Mouse (Mus musculus) CH12.LX (cell line): ENCODE measurements at regions not wholly inside any gene's neighbourhood (a gene's known extent, or its start where the extent isn't known, plus 50 kb on each side); places are given as distances from the start of the nearest gene placed in this dataset.

Experiments used
- DNase-seq: peaks from one replicate; pipeline ENCODE4 v3.0.0-alpha.2; 2013; ENCODE audit errors: extremely low read depth
- H3K27ac ChIP-seq: 2 replicates; pipeline ENCODE4 v1.5.1; 2012; ENCODE audit warnings: low read depth, mild to moderate bottlenecking, control low read depth, moderate library complexity; ENCODE audit not compliant: insufficient read depth
- H3K27me3 ChIP-seq: replicated peaks from 2 replicates; pipeline ENCODE3; 2012; ENCODE audit warnings: inconsistent platforms
- H3K36me3 ChIP-seq, 2 experiments: replicated peaks in 1 of 2; 2 replicates each; pipeline versions ENCODE3 to v1.6.1; 2012; ENCODE audit warnings: inconsistent platforms in 1 of 2, low read length in 1 of 2, mild to moderate bottlenecking in 1 of 2, mixed read lengths in 1 of 2, moderate library complexity in 1 of 2; ENCODE audit not compliant: control insufficient read depth in 1 of 2, insufficient read depth in 1 of 2
- H3K4me1 ChIP-seq, 2 experiments: 2 replicates each; pipeline ENCODE4 v1.6.1; 2012; ENCODE audit warnings: inconsistent platforms in 1 of 2, moderate library complexity in 1 of 2; ENCODE audit not compliant: insufficient read depth in 2 of 2, control insufficient read depth in 1 of 2
- H3K4me2 ChIP-seq: 2 replicates; pipeline ENCODE4 v1.6.1; 2012; ENCODE audit warnings: low read depth, mild to moderate bottlenecking, control low read depth; ENCODE audit not compliant: poor library complexity, insufficient read depth, severe bottlenecking
- H3K4me3 ChIP-seq, 3 experiments: fragments of 150-350 bp in 1 of 3; sonication (generic) in 1 of 3; replicated peaks in 1 of 3; 2 replicates each; pipeline versions ENCODE3 to v1.5.1; 2011 to 2012; ENCODE audit warnings: low read depth in 2 of 3, low read length in 2 of 3, mild to moderate bottlenecking in 2 of 3, moderate library complexity in 2 of 3, control low read depth in 1 of 3, improper control_type of control experiment in 1 of 3, inconsistent platforms in 1 of 3, mixed read lengths in 1 of 3; ENCODE audit not compliant: poor library complexity in 1 of 3
- H3K79me2 ChIP-seq: replicated peaks from 2 replicates; pipeline ENCODE4 v1.6.1; 2012; ENCODE audit warnings: mild to moderate bottlenecking, moderate library complexity; ENCODE audit not compliant: control insufficient read depth, poor library complexity, insufficient read depth, severe bottlenecking; ENCODE audit errors: extremely low read depth
- H3K9ac ChIP-seq: 2 replicates; pipeline ENCODE4 v1.6.1; 2012; ENCODE audit warnings: low read depth, mild to moderate bottlenecking, control low read depth, moderate library complexity; ENCODE audit not compliant: insufficient read depth
- H3K9me3 ChIP-seq: replicated peaks from 2 replicates; pipeline ENCODE3; 2012; ENCODE audit warnings: low read length, inconsistent platforms, mixed read lengths
- CHD2 ChIP-seq: IDR thresholded peaks from 2 replicates; pipeline ENCODE4 v1.6.1; 2011; ENCODE audit warnings: low read length, improper control_type of control experiment
- CTCF ChIP-seq, 2 experiments: IDR thresholded peaks in 1 of 2; conservative IDR thresholded peaks in 1 of 2; 2 replicates each; pipeline ENCODE4 v1.5.1; 2011 to 2012; ENCODE audit warnings: low read depth in 2 of 2, low read length in 2 of 2, improper control_type of control experiment in 1 of 2, inconsistent platforms in 1 of 2, mild to moderate bottlenecking in 1 of 2, moderate library complexity in 1 of 2
- E2F4 ChIP-seq: IDR thresholded peaks from 2 replicates; pipeline ENCODE4 v1.6.1; 2011; ENCODE audit warnings: low read depth, low read length, improper control_type of control experiment; ENCODE audit not compliant: insufficient replicate concordance
- ELF1 ChIP-seq: IDR thresholded peaks from 2 replicates; pipeline ENCODE4 v1.6.1; 2014; ENCODE audit warnings: low read depth, mild to moderate bottlenecking, inconsistent platforms, low read length, improper control_type of control experiment
- ETS1 ChIP-seq: conservative IDR thresholded peaks from 2 replicates; pipeline ENCODE4 v1.6.1; 2012; ENCODE audit warnings: low read depth, mild to moderate bottlenecking, inconsistent platforms, low read length, improper control_type of control experiment, moderate library complexity
- GABPA ChIP-seq: IDR thresholded peaks from 2 replicates; pipeline ENCODE4 v1.6.1; 2012; ENCODE audit warnings: low read depth, low read length, improper control_type of control experiment, inconsistent platforms; ENCODE audit not compliant: insufficient replicate concordance
- HCFC1 ChIP-seq: IDR thresholded peaks from 2 replicates; pipeline ENCODE4 v1.6.1; 2012; ENCODE audit warnings: low read depth, mild to moderate bottlenecking, inconsistent platforms, low read length, improper control_type of control experiment
- KAT2A ChIP-seq: IDR thresholded peaks from 2 replicates; pipeline ENCODE4 v1.6.1; 2012; ENCODE audit warnings: low read length, improper control_type of control experiment, inconsistent platforms; ENCODE audit not compliant: insufficient replicate concordance
- MAFK ChIP-seq: IDR thresholded peaks from 2 replicates; pipeline ENCODE4 v1.6.1; 2011; ENCODE audit warnings: low read length, improper control_type of control experiment; ENCODE audit not compliant: insufficient replicate concordance
- MAX ChIP-seq: IDR thresholded peaks from 2 replicates; pipeline ENCODE4 v1.6.1; 2011; ENCODE audit warnings: low read length, improper control_type of control experiment
- MAZ ChIP-seq: IDR thresholded peaks from 2 replicates; pipeline ENCODE4 v1.6.1; 2012; ENCODE audit warnings: low read depth, mild to moderate bottlenecking, inconsistent platforms, low read length, improper control_type of control experiment, moderate library complexity
- MXI1 ChIP-seq: IDR thresholded peaks from 2 replicates; pipeline ENCODE4 v1.6.1; 2011; ENCODE audit warnings: mild to moderate bottlenecking, low read depth, low read length, improper control_type of control experiment
- MYC ChIP-seq: IDR thresholded peaks from 2 replicates; pipeline ENCODE4 v1.6.1; 2011; ENCODE audit warnings: low read depth, mild to moderate bottlenecking, improper control_type of control experiment, low read length
- PAX5 ChIP-seq: IDR thresholded peaks from 2 replicates; pipeline ENCODE4 v1.6.1; 2012; ENCODE audit warnings: low read length, inconsistent platforms, mixed read lengths
- POLR2AphosphoS2 ChIP-seq: IDR thresholded peaks from 2 replicates; pipeline ENCODE4 v1.6.1; 2011; ENCODE audit warnings: low read depth, low read length, improper control_type of control experiment
- RCOR1 ChIP-seq: conservative IDR thresholded peaks from 2 replicates; pipeline ENCODE4 v1.6.1; 2012; ENCODE audit warnings: low read depth, mild to moderate bottlenecking, inconsistent platforms, low read length, improper control_type of control experiment
- TCF12 ChIP-seq: IDR thresholded peaks from 2 replicates; pipeline ENCODE4 v1.6.1; 2014; ENCODE audit warnings: low read depth, mild to moderate bottlenecking, inconsistent platforms, low read length, improper control_type of control experiment
- UBTF ChIP-seq: IDR thresholded peaks from 2 replicates; pipeline ENCODE4 v1.6.1; 2012; ENCODE audit warnings: low read depth, mild to moderate bottlenecking, inconsistent platforms, low read length, improper control_type of control experiment, moderate library complexity
- USF1 ChIP-seq: IDR thresholded peaks from 2 replicates; pipeline ENCODE4 v1.6.1; 2014; ENCODE audit warnings: low read depth, mild to moderate bottlenecking, inconsistent platforms, low read length, improper control_type of control experiment
- USF2 ChIP-seq: conservative IDR thresholded peaks from 2 replicates; pipeline ENCODE4 v1.6.1; 2011; ENCODE audit warnings: low read depth, low read length, improper control_type of control experiment
- ZKSCAN1 ChIP-seq: IDR thresholded peaks from 2 replicates; pipeline ENCODE4 v1.6.1; 2012; ENCODE audit warnings: low read depth, inconsistent platforms, low read length, improper control_type of control experiment, borderline replicate concordance
- dilution Hi-C: fragments of 300-500 bp; cut with MboI; formaldehyde crosslinking; loops from 2 replicates; pipeline ENCODE4 v1.14.3; 2020; ENCODE audit warnings: low sequenced_read_pairs; ENCODE audit not compliant: extremely low pct_unique_long_range_greater_than_20kb, extremely low pct_ligation_motif_present
- in situ Hi-C: fragments of 300-500 bp; cut with MboI; formaldehyde crosslinking; loops from 3 replicates; pipeline ENCODE4 v1.14.3; 2019; ENCODE audit warnings: low sequenced_read_pairs, low pct_ligation_motif_present, low pct_unique_long_range_greater_than_20kb, mixed read lengths

DNA sequence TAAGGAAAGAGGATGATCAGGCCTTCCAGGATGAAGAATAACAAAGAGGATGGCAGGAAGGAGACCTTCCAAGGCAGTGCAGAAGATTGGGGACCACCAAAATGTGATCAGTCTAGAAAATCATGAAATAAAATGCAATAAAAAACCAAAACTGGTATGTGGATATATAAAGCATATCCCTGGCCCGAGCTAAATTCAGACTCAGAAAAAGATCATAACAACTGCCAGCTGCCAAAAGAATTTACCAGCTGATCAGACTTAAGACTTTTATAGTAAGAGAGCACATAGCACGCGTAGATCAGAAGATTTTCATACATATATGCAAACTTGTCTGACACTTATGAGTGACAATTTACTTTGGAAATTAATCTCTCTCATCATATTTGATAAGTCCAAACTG, 767.5 kb upstream of the Zeb2 start:
- H3K4me1 ChIP-seq, result no peaks in the 10 kb centered on the region
- no peak overlapping the region for H3K27ac ChIP-seq
- H3K9me3 ChIP-seq, result no peaks in the 10 kb centered on the region
- DNase-seq, result no peak
- H3K4me2 ChIP-seq, result no peak overlapping the region
- H3K4me3 ChIP-seq, result no peak overlapping the region
- H3K9ac ChIP-seq, result no peak overlapping the region
- TF ChIP-seq MAX, result no peak
- TF ChIP-seq MYC, result no peak
- TF ChIP-seq ZKSCAN1, result no peak
- TF ChIP-seq POLR2AphosphoS2, result no peak
- no peaks in the 10 kb centered on the region for H3K79me2 ChIP-seq
- dilution Hi-C loops (no loop called here), in situ Hi-C loops (no loop called here)
- H3K36me3 ChIP-seq, result no peaks in the 10 kb centered on the region
- no peaks in the 10 kb centered on the region for H3K27me3 ChIP-seq

- Histone ChIP-seq H3K9ac (no peak overlapping the region), H3K27ac (no peak overlapping the region), H3K4me1 (no peaks in the 10 kb centered on the region), H3K79me2 (no peaks in the 10 kb centered on the region), H3K9me3 (no peaks in the 10 kb centered on the region), H3K4me2 (no peak overlapping the region), H3K36me3 (no peaks in the 10 kb centered on the region), H3K4me3 (no peak overlapping the region), H3K27me3 (no peaks in the 10 kb centered on the region)
- dilution Hi-C loops (no loop called here), in situ Hi-C loops (no loop called here)
- no peak for TF ChIP-seq E2F4
- TF ChIP-seq MYC, result no peak
- no peak for TF ChIP-seq TCF12
- TF ChIP-seq MAFK, result no peak
- TF ChIP-seq PAX5, result no peak
- no peak for TF ChIP-seq KAT2A
- TF ChIP-seq MAZ, result no peak
- no peak for TF ChIP-seq GABPA
- TF ChIP-seq RCOR1, result no peak
- no peak for TF ChIP-seq USF1
- TF ChIP-seq ETS1, result no peak
- TF ChIP-seq POLR2AphosphoS2, result no peak
- no peak for TF ChIP-seq CHD2
- TF ChIP-seq CTCF (conservative IDR thresholded peaks at IDR 0.05 in 1 of 2, IDR thresholded peaks at IDR 0.05 in 1 of 2; ENCODE audit: low read depth in 2 of 2, low read length in 2 of 2), result no peak
- TF ChIP-seq UBTF, result no peak
- TF ChIP-seq USF2, result no peak
- TF ChIP-seq MXI1, result no peak
- no peak for TF ChIP-seq HCFC1
- no peak for TF ChIP-seq ELF1
- no peak for DNase-seq
Observed at GRCm38 (mm10) chr2:45878656-45879055, 761.5 kb upstream of the Zeb2 start.
